Mouse (Mus musculus) hindbrain, postnatal 0 days (tissue): ENCODE results near the gene Snrpd2. TPM values are rescaled to one million over a fixed set of nuclear protein-coding genes. Genes with fewer than 3 reads are reported as not detected.
A peak's percentile ranks its signal among the peaks of the same experiment; 100 is the strongest.

Experiments
- ATAC-seq: fragments of 200-750 bp; cut with Nextera tagmentation; 2 replicates; pipeline ENCODE4 v1.8.0; 2017; ENCODE audit warnings: mild to moderate bottlenecking, moderate TSS enrichment, moderate library complexity
- DNase-seq: peaks from one replicate; pipeline ENCODE4 v3.0.0-alpha.2; 2015; ENCODE audit warnings: low spot score
- H3K27ac ChIP-seq: fragments of 300-500 bp; sonication (generic); 2 replicates; pipeline ENCODE4 v1.5.1; 2014; ENCODE audit warnings: mild to moderate bottlenecking
- H3K27me3 ChIP-seq: fragments of 300-500 bp; sonication (generic); 2 replicates; pipeline ENCODE4 v1.6.1; 2014; ENCODE audit warnings: low read length, mixed read lengths; ENCODE audit not compliant: insufficient read depth
- H3K36me3 ChIP-seq: fragments of 300-500 bp; sonication (generic); 2 replicates; pipeline ENCODE4 v1.6.1; 2014; ENCODE audit warnings: low read length, mixed read lengths; ENCODE audit not compliant: insufficient read depth
- H3K4me1 ChIP-seq: fragments of 300-500 bp; sonication (generic); 2 replicates; pipeline ENCODE4 v1.6.1; 2014; ENCODE audit warnings: antibody characterized with exemption, low read length, mixed read lengths; ENCODE audit not compliant: insufficient read depth
- H3K4me2 ChIP-seq: fragments of 300-500 bp; sonication (generic); 2 replicates; pipeline ENCODE4 v1.6.1; 2014; ENCODE audit warnings: low read depth, mild to moderate bottlenecking, low read length, moderate library complexity, mixed read lengths
- H3K4me3 ChIP-seq: fragments of 300-500 bp; sonication (generic); 2 replicates; pipeline ENCODE4 v1.5.1; 2014; ENCODE audit warnings: low read length
- H3K9ac ChIP-seq: fragments of 300-500 bp; sonication (generic); replicated peaks from 2 replicates; pipeline ENCODE4 v1.6.1; 2014; ENCODE audit warnings: mild to moderate bottlenecking, low read length, moderate library complexity, mixed read lengths
- H3K9me3 ChIP-seq: fragments of 300-500 bp; sonication (generic); 2 replicates; pipeline ENCODE4 v1.6.1; 2016; ENCODE audit warnings: low read length, mixed read lengths
- CTCF ChIP-seq: IDR thresholded peaks from 2 replicates; pipeline ENCODE4 v1.5.1; 2016; ENCODE audit warnings: antibody characterized with exemption, control low read depth, low read depth
- WGBS: fragments of 180-500 bp; shearing (Covaris S2); extraction: QIAGEN DNeasy Blood & Tissue Kit; methylation state at CpG from one replicate; pipeline ENCODE4 v1.1.7; 2014; 5-methylcytosine and 5-hydroxymethylcytosine counted together
- polyA plus RNA-seq: library from polyadenylated mRNA; unstranded; fragments of >200 nt; fragmentation: Nextera tagmentation; extraction: Ambion mirVana; gene quantifications from 2 replicates; pipeline ENCODE4 v1.2.1, GENCODE M21; 2015
- total RNA-seq: library from RNA; depleted of rRNA; stranded (reverse); fragments of >200 nt; gene quantifications from 2 replicates; pipeline ENCODE4 v1.2.3, GENCODE M21; 2014

Snrpd2 gene
- total and polyA plus RNA-seq, 2 experiments from 2014 or later = 42.9 to 118 TPM

GRCm38 (mm10) chr7:19179936-19180335 is 30.4 kb downstream of the Snrpd2 start:
- peaks cover 10% of the 10 kb centered on the region; the same call in 1 of the 2 replicates for H3K4me1 ChIP-seq
- H3K27ac ChIP-seq = no peak overlapping the region
- DNase-seq (no peak), ATAC-seq (no peak)
- peak overlapping the region; percentile 21; the same call in 1 of the 2 replicates for H3K9ac ChIP-seq
- 0 out of 2 replicates have a peak, but pooled peaks cover 5% of the 10 kb centered on the region for H3K27me3 ChIP-seq
- no peak for TF ChIP-seq CTCF
- no peaks in the 10 kb centered on the region for H3K9me3 ChIP-seq
- WGBS = 48% methylated on average over 6 of the region's 6 CpGs
- peak overlapping the region; percentile 63; the same call in 1 of the 2 replicates for H3K4me3 ChIP-seq
- peaks cover 6% of the 10 kb centered on the region; the same call in 1 of the 2 replicates for H3K36me3 ChIP-seq
- H3K4me2 ChIP-seq = no peak overlapping the region

GRCm38 (mm10) chr7:19180862-19181429 is 31.4 kb downstream of the Snrpd2 start:
- Histone ChIP-seq H3K4me3 (peak overlapping the region; percentile 29), H3K9ac (peak overlapping the region; percentile 25; the same call in 1 of the 2 replicates), H3K27me3 (0 out of 2 replicates have a peak, but pooled peaks cover 5% of the 10 kb centered on the region), H3K36me3 (peaks cover 6% of the 10 kb centered on the region; the same call in 1 of the 2 replicates), H3K4me2 (peak overlapping the region; percentile 54), H3K9me3 (no peaks in the 10 kb centered on the region), H3K4me1 (peaks cover 10% of the 10 kb centered on the region; the same call in 1 of the 2 replicates), H3K27ac (no peak overlapping the region)
- ATAC-seq = no peak
- no peak for DNase-seq
- no peak for TF ChIP-seq CTCF
- WGBS = 7% methylated on average over 26 of the region's 27 CpGs

GRCm38 (mm10) chr7:19184250-19184649 is 34.7 kb downstream of the Snrpd2 start:
- H3K4me3 ChIP-seq = no peak overlapping the region
- TF ChIP-seq CTCF = no peak
- peaks cover 10% of the 10 kb centered on the region; the same call in 1 of the 2 replicates for H3K36me3 ChIP-seq
- ATAC-seq (no peak), DNase-seq (no peak)
- 0 out of 2 replicates have a peak overlapping the region, but pooled peaks have one; percentile 3 for H3K9ac ChIP-seq
- 0 out of 2 replicates have a peak, but pooled peaks cover 5% of the 10 kb centered on the region for H3K27me3 ChIP-seq
- H3K27ac ChIP-seq = peak overlapping the region; percentile 54; the same call in 1 of the 2 replicates
- no peak overlapping the region for H3K4me2 ChIP-seq
- H3K9me3 ChIP-seq = no peaks in the 10 kb centered on the region
- 53% methylated on average over 2 of the region's 2 CpGs for WGBS
- H3K4me1 ChIP-seq = peaks cover 9% of the 10 kb centered on the region; the same call in 1 of the 2 replicates

- Histone ChIP-seq H3K4me2 (no peak overlapping the region), H3K4me1 (peaks cover 5% of the 10 kb centered on the region; the same call in 1 of the 2 replicates), H3K36me3 (peaks cover 10% of the 10 kb centered on the region; the same call in 1 of the 2 replicates), H3K4me3 (no peak overlapping the region), H3K27me3 (0 out of 2 replicates have a peak, but pooled peaks cover 2% of the 10 kb centered on the region), H3K9me3 (no peaks in the 10 kb centered on the region), H3K9ac (0 out of 2 replicates have a peak overlapping the region, but pooled peaks have one; percentile 3), H3K27ac (peak overlapping the region; percentile 54; the same call in 1 of the 2 replicates)
- DNase-seq = peak; percentile 63
- TF ChIP-seq CTCF = no peak
- 33% methylated on average over 6 of the region's 6 CpGs for WGBS
- ATAC-seq = 0 out of 2 replicates have a peak, but pooled peaks have one; percentile 33
These were observed 35.2 kb downstream of the Snrpd2 start for GRCm38 (mm10) chr7:19184758-19185157.

- no peak for ATAC-seq
- Histone ChIP-seq H3K27ac (no peak overlapping the region), H3K27me3 (no peaks in the 10 kb centered on the region), H3K4me2 (no peak overlapping the region), H3K9ac (no peak overlapping the region), H3K36me3 (peaks cover 25% of the 10 kb centered on the region), H3K4me3 (no peak overlapping the region), H3K4me1 (no peaks in the 10 kb centered on the region), H3K9me3 (no peaks in the 10 kb centered on the region)
- WGBS = 99% methylated on average over 4 of the region's 4 CpGs
- DNase-seq = no peak
- TF ChIP-seq CTCF = peak; percentile 49
These were observed 45.2 kb downstream of the Snrpd2 start for GRCm38 (mm10) chr7:19194676-19195075.

GRCm38 (mm10) chr7:19196676-19197075 is 47.2 kb downstream of the Snrpd2 start:
- TF ChIP-seq CTCF = peak; percentile 61
- no peak for ATAC-seq
- peak; percentile 48 for DNase-seq
- Histone ChIP-seq H3K4me1 (no peaks in the 10 kb centered on the region), H3K9me3 (no peaks in the 10 kb centered on the region), H3K9ac (no peak overlapping the region), H3K4me3 (no peak overlapping the region), H3K4me2 (no peak overlapping the region), H3K27ac (no peak overlapping the region), H3K27me3 (no peaks in the 10 kb centered on the region), H3K36me3 (peaks cover 27% of the 10 kb centered on the region)
- WGBS = 67% methylated on average over 6 of the region's 6 CpGs

- 27% methylated on average over 2 of the region's 2 CpGs for WGBS
These were observed 48.5 kb downstream of the Snrpd2 start for GRCm38 (mm10) chr7:19197985-19198384.

More at GRCm38 (mm10) chr7:19197985-19198384, 48.5 kb downstream of the Snrpd2 start:
- H3K27ac ChIP-seq = no peak overlapping the region
- H3K9ac ChIP-seq = no peak overlapping the region
- peak; percentile 63 for TF ChIP-seq CTCF
- ATAC-seq (no peak), DNase-seq (no peak)
- H3K27me3 ChIP-seq = no peaks in the 10 kb centered on the region
- H3K4me1 ChIP-seq = no peaks in the 10 kb centered on the region
- H3K4me2 ChIP-seq = no peak overlapping the region
- no peaks in the 10 kb centered on the region for H3K9me3 ChIP-seq
- H3K4me3 ChIP-seq = no peak overlapping the region
- H3K36me3 ChIP-seq = peaks cover 27% of the 10 kb centered on the region; the same call in 1 of the 2 replicates
